Mouse (Mus musculus) embryonic facial prominence, embryonic 10.5 days (tissue): ENCODE data around the gene Arhgap4. TPM values are rescaled to one million over a fixed set of nuclear protein-coding genes. Genes with fewer than 3 reads are reported as not detected.

Source experiments
- DNase-seq: peaks from one replicate; pipeline ENCODE4 v3.0.0-alpha.2; 2017; ENCODE audit warnings: low spot score
- H3K27ac ChIP-seq: fragments of 300-500 bp; sonication (generic); replicated peaks from 2 replicates; pipeline ENCODE4 v1.5.1; 2016; ENCODE audit warnings: mild to moderate bottlenecking
- H3K27me3 ChIP-seq: fragments of 300-500 bp; sonication (generic); replicated peaks from 2 replicates; pipeline ENCODE4 v1.6.1; 2016; ENCODE audit warnings: low read depth, mild to moderate bottlenecking; ENCODE audit not compliant: poor library complexity, severe bottlenecking
- H3K36me3 ChIP-seq: fragments of 300-500 bp; sonication (generic); replicated peaks from 2 replicates; pipeline ENCODE4 v1.6.1; 2016; ENCODE audit warnings: mild to moderate bottlenecking, moderate library complexity
- H3K4me1 ChIP-seq: fragments of 300-500 bp; sonication (generic); 2 replicates; pipeline ENCODE4 v1.6.1; 2016
- H3K4me3 ChIP-seq: fragments of 300-500 bp; sonication (generic); 2 replicates; pipeline ENCODE4 v1.5.1; 2016; ENCODE audit warnings: mild to moderate bottlenecking, moderate library complexity
- H3K9me3 ChIP-seq: fragments of 300-500 bp; sonication (generic); 2 replicates; pipeline ENCODE4 v1.6.1; 2016; ENCODE audit warnings: mild to moderate bottlenecking
- WGBS: fragments of 180-500 bp; shearing (Covaris S2); methylation state at CpG from one replicate; pipeline ENCODE4 v1.1.7; 2016; 5-methylcytosine and 5-hydroxymethylcytosine counted together
- polyA plus RNA-seq: library from polyadenylated mRNA; unstranded; fragments of >200 nt; fragmentation: Nextera tagmentation; extraction: Ambion mirVana; gene quantifications from 2 replicates; pipeline ENCODE4 v1.2.1, GENCODE M21; 2016

Arhgap4 gene
- polyA plus RNA-seq, 1 experiment from 2014 or later: 2.1 TPM

GRCm38 (mm10) chrX:73948647-73949046, 27.0 kb upstream of the Arhgap4 start:
- no peak overlapping the region for H3K27ac ChIP-seq
- 42% methylated on average over 4 of the region's 4 CpGs for WGBS
- H3K4me3 ChIP-seq: no peak overlapping the region
- peaks cover 100% of the 10 kb centered on the region for H3K36me3 ChIP-seq
- DNase-seq: peak; percentile 43
- H3K4me1 ChIP-seq: no peaks in the 10 kb centered on the region
- H3K27me3 ChIP-seq: no peaks in the 10 kb centered on the region
- no peaks in the 10 kb centered on the region for H3K9me3 ChIP-seq

GRCm38 (mm10) chrX:73946896-73947295, 25.2 kb upstream of the Arhgap4 start:
- DNase-seq: no peak
- H3K36me3 ChIP-seq: peaks cover 100% of the 10 kb centered on the region
- 91% methylated on average over 6 of the region's 6 CpGs for whole genome bisulfite sequencing
- no peaks in the 10 kb centered on the region for H3K9me3 ChIP-seq
- H3K4me3 ChIP-seq: no peak overlapping the region
- H3K27ac ChIP-seq: no peak overlapping the region
- H3K4me1 ChIP-seq: no peaks in the 10 kb centered on the region
- H3K27me3 ChIP-seq: no peaks in the 10 kb centered on the region

GRCm38 (mm10) chrX:73942294-73942693, 20.6 kb upstream of the Arhgap4 start:
- Histone ChIP-seq H3K27ac (no peak overlapping the region), H3K4me1 (no peaks in the 10 kb centered on the region), H3K9me3 (no peaks in the 10 kb centered on the region), H3K36me3 (peaks cover 70% of the 10 kb centered on the region), H3K27me3 (0 out of 2 replicates have a peak, but pooled peaks cover 6% of the 10 kb centered on the region), H3K4me3 (no peak overlapping the region)
- no peak for DNase-seq
- WGBS: 78% methylated on average over 2 of the region's 2 CpGs

- 95% methylated on average over 2 of the region's 2 CpGs for WGBS
- H3K9me3 ChIP-seq: no peaks in the 10 kb centered on the region
- no peak for DNase-seq
- H3K4me1 ChIP-seq: no peaks in the 10 kb centered on the region
- H3K27ac ChIP-seq: no peak overlapping the region
- no peak overlapping the region for H3K4me3 ChIP-seq
- 0 out of 2 replicates have a peak, but pooled peaks cover 6% of the 10 kb centered on the region for H3K27me3 ChIP-seq
- H3K36me3 ChIP-seq: peaks cover 66% of the 10 kb centered on the region
These were observed 20.2 kb upstream of the Arhgap4 start for GRCm38 (mm10) chrX:73941860-73942259.

GRCm38 (mm10) chrX:73931871-73932270, 10.2 kb upstream of the Arhgap4 start:
- H3K36me3 ChIP-seq: no peaks in the 10 kb centered on the region
- 0 out of 2 replicates have a peak, but pooled peaks cover 4% of the 10 kb centered on the region for H3K4me1 ChIP-seq
- no peak for DNase-seq
- H3K27ac ChIP-seq: no peak overlapping the region
- H3K4me3 ChIP-seq: no peak overlapping the region
- 82% methylated on average over 2 of the region's 2 CpGs for WGBS
- H3K9me3 ChIP-seq: no peaks in the 10 kb centered on the region
- 0 out of 2 replicates have a peak, but pooled peaks cover 4% of the 10 kb centered on the region for H3K27me3 ChIP-seq

GRCm38 (mm10) chrX:73930402-73931062, 8.9 kb upstream of the Arhgap4 start, which contains the start of gene Renbp:
Renbp (minus strand) TSS chrX:73930850.
- 41% methylated on average over 17 of the region's 17 CpGs for WGBS
- Histone ChIP-seq H3K27ac (no peak within 1 kb of the TSS), H3K9me3 (no peaks in the 10 kb centered on the region), H3K4me1 (0 out of 2 replicates have a peak, but pooled peaks cover 4% of the 10 kb centered on the region), H3K27me3 (0 out of 2 replicates have a peak, but pooled peaks cover 4% of the 10 kb centered on the region), H3K4me3 (peak within 1 kb of the TSS; percentile 43), H3K36me3 (no peaks in the 10 kb centered on the region)
- peak; percentile 69 for DNase-seq

- Histone ChIP-seq H3K9me3 (no peaks in the 10 kb centered on the region), H3K27ac (peak overlapping the region; percentile 87), H3K4me3 (peak overlapping the region; percentile 68), H3K27me3 (no peaks in the 10 kb centered on the region; the same call in 1 of the 2 replicates), H3K36me3 (peaks cover 26% of the 10 kb centered on the region), H3K4me1 (peaks cover 6% of the 10 kb centered on the region; the same call in 1 of the 2 replicates)
- no peak for DNase-seq
- WGBS: 77% methylated on average over 8 of the region's 8 CpGs
These were observed 846 bp upstream of the Arhgap4 start for GRCm38 (mm10) chrX:73922550-73922882.

- Histone ChIP-seq H3K36me3 (peaks cover 38% of the 10 kb centered on the region), H3K27ac (peak overlapping the region; percentile 87), H3K27me3 (no peaks in the 10 kb centered on the region; the same call in 1 of the 2 replicates), H3K4me1 (peaks cover 6% of the 10 kb centered on the region; the same call in 1 of the 2 replicates), H3K4me3 (peak overlapping the region; percentile 68), H3K9me3 (no peaks in the 10 kb centered on the region)
- DNase-seq: no peak
- WGBS: 17% methylated on average over 34 of the region's 34 CpGs
These were observed 316 bp downstream of the Arhgap4 start for GRCm38 (mm10) chrX:73921285-73921822.

- no peaks in the 10 kb centered on the region; the same call in 1 of the 2 replicates for H3K27me3 ChIP-seq
- H3K4me1 ChIP-seq: peaks cover 6% of the 10 kb centered on the region; the same call in 1 of the 2 replicates
- H3K9me3 ChIP-seq: no peaks in the 10 kb centered on the region
- no peak for DNase-seq
- WGBS: 84% methylated on average over 5 of the region's 5 CpGs
- no peak overlapping the region for H3K4me3 ChIP-seq
- H3K36me3 ChIP-seq: peaks cover 38% of the 10 kb centered on the region
- no peak overlapping the region for H3K27ac ChIP-seq
These were observed 3.0 kb downstream of the Arhgap4 start for GRCm38 (mm10) chrX:73918631-73919030.

- DNase-seq: no peak
- no peak overlapping the region for H3K27ac ChIP-seq
- peaks cover 38% of the 10 kb centered on the region for H3K36me3 ChIP-seq
- WGBS: 88% methylated on average over 8 of the region's 8 CpGs
- no peak overlapping the region for H3K4me3 ChIP-seq
- peaks cover 6% of the 10 kb centered on the region; the same call in 1 of the 2 replicates for H3K4me1 ChIP-seq
- H3K9me3 ChIP-seq: no peaks in the 10 kb centered on the region
- no peaks in the 10 kb centered on the region; the same call in 1 of the 2 replicates for H3K27me3 ChIP-seq
These were observed 4.7 kb downstream of the Arhgap4 start for GRCm38 (mm10) chrX:73916945-73917344.

- peak; percentile 92 for DNase-seq
- Histone ChIP-seq H3K4me3 (peak overlapping the region; percentile 39), H3K27me3 (peaks cover 15% of the 10 kb centered on the region), H3K36me3 (peaks cover 37% of the 10 kb centered on the region), H3K27ac (peak overlapping the region; percentile 77), H3K9me3 (no peaks in the 10 kb centered on the region), H3K4me1 (peaks cover 7% of the 10 kb centered on the region)
- 27% methylated on average over 31 of the region's 31 CpGs for WGBS
These were observed 6.6 kb downstream of the Arhgap4 start for GRCm38 (mm10) chrX:73914827-73915703.

GRCm38 (mm10) chrX:73911588-73911987, 10.1 kb downstream of the Arhgap4 start:
- Histone ChIP-seq H3K9me3 (no peaks in the 10 kb centered on the region), H3K27me3 (peaks cover 15% of the 10 kb centered on the region), H3K27ac (no peak overlapping the region), H3K4me3 (no peak overlapping the region), H3K4me1 (peaks cover 7% of the 10 kb centered on the region), H3K36me3 (peaks cover 3% of the 10 kb centered on the region; the same call in 1 of the 2 replicates)
- no peak for DNase-seq
- 82% methylated on average over 2 of the region's 2 CpGs for WGBS
